Mouse (Mus musculus): Measurements from ENCODE around the gene Gusb.
"Not testable (repeated sequence)": the region's sequence is repeated elsewhere in the genome, so short reads cannot be mapped to it uniquely, and the experiment has no call there.

The Gusb gene

GRCm38 (mm10) chr5:130002301-130003146 lies at the start of gene Gusb:
TSS of gene Gusb (minus strand) at chr5:130003049.
- peak; percentile 80 to 83 for DNase-seq (ENCODE audit: low spot score in 2 of 2)

- DNase-seq (ENCODE audit: low spot score in 2 of 2) = no peak
Observed at GRCm38 (mm10) chr5:130052510-130052909, 49.7 kb upstream of the Gusb start.

- DNase-seq (ENCODE audit: low spot score in 2 of 2) = no peak
Observed at GRCm38 (mm10) chr5:130051073-130051860, 48.4 kb upstream of the Gusb start.

GRCm38 (mm10) chr5:130050416-130050815 lies 47.6 kb upstream of the Gusb start:
- DNase-seq (ENCODE audit: low spot score in 2 of 2) = no peak

DNA sequence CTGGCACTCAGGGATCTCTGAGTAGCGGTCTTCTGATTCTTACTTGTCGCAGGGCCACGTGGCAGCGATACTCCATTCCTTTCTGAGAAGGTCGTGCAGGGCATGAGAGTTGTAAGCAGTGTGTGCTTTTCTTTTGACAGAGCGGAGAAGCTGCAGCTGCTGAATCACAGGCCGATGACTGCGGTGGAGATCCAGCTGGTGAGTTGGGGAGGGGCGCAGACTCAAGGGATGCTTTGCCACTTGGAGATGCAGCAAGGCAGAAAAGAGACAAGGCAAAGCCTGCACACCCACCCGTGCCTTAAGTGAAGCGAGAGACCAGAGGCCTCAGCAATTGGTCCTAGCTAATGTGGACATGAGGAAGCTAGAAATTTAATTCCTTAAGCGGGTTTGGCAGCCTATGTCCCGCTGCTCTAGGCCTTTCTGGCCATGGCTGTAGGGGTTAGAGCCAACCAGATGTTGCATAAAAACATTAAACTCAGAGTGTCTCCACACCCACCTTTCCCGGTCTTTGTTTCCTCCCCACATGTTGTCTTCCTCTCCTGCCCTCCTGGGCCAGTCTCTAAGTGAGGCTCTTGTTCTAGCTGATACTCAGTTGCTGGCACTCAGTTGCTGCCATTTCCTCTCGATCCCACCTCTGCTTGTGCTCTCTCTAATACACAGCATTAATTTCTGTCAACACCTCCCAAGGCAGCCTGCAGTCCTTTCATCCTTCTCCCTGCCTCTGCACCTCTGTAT lies 46.1 kb upstream of the Gusb start:
- no peak for DNase-seq (ENCODE audit: low spot score in 2 of 2)

DNA sequence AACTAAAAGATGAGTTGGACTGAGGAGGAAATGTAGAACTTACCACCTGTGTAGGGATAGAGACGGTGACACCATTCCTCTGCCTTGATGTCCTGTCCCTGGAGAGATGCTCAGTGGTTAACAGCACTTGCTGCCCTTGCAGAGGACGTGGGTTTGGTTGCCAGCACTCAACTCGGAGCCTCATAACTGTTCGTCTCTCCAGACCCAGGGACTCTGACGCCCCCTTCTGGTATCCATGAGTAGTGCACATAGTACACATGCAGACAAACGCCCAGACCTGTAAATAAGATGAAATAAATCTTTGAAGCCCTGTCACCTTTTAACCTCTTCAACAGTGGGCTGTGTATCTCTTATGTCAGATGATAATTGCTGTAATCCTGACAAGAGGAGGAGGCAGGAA lies 44.2 kb upstream of the Gusb start:
- DNase-seq (ENCODE audit: low spot score in 2 of 2) = no peak

DNA sequence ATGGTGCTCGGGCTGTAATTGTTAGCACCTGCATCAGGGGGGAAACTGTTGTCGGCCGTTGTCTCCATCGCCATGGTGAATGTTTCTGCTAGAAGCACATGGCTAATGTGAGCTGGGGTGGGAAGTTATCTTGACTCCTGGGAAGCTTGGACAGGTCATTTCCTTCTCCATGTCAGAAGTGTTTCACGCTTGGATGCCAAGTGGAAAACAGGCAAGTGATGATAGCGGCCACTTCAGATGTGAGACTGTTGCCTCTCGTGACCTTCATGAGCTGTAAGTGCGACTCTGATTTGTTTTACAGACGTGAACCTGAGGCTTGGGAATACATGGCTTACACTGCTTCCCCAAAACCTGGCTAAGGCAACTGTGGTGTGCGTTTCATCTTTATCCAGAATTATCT lies 43.7 kb upstream of the Gusb start:
- no peak for DNase-seq (ENCODE audit: low spot score in 2 of 2)

DNA sequence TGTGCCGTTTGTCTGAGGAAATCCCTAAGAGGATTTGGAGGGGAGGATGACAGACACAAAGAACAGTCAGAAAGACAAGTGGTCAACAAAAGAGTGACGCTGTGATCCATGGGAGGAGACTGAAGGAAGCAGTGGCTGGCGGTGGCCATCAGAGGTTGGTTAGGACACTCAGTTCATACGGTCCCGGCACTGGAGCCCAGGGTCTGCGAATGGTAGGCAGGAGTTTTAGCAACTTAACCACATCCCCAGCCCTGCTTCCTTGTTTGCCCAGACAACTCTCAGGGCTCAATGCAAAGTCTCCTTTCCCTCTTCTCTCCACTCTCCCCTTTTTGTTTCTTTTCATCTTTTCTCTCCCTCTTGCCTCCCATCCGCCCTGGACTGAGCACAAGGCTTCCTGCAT lies 43.3 kb upstream of the Gusb start:
- DNase-seq (ENCODE audit: low spot score in 2 of 2) = no peak

DNA sequence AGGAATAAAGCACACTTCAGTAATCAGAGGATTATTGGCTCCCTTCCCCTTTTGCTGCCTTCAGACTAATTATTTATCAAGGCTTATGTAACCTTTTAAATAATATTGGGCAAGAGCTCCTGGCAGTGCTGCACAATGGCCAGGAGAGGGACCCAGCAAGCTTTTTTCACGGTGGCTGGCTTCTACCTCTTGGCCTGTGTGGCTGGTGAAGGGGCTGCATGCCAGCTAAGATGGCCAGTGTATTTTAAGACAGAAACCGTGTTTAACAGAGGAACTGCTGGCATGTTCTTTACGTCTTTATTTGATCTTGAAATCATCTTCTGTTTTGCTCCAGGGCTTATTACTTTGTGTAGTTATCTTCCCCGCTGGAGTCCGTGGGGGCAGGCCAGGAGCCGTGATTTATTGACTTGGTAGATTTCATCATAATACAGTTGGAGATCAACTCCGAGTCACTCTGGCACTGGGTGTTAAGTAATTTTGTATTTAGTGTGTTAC lies 41.4 kb upstream of the Gusb start:
- DNase-seq (ENCODE audit: low spot score in 2 of 2) = peak in 1 of 2 experiments; percentile 21

DNA sequence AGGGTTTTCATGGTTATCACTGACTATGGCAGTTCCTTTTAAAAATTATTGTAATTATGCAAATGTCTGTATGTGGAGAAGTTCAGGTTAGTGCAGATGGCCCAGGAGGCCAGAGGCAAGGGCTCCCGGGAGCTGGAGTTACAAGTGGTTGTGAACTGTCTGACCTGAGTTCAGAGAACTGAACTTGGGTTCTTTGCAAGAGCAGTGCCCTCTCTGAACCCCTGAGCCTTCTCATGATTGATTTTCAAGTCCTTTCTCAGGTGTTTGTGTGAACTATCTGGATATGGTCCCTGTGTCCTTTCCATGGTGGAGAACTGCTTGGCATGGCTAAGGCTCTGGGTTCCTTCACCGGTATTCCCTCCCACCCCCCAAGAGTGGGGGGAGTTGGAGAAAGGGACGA lies 40.9 kb upstream of the Gusb start:
- no peak for DNase-seq (ENCODE audit: low spot score in 2 of 2)

DNA sequence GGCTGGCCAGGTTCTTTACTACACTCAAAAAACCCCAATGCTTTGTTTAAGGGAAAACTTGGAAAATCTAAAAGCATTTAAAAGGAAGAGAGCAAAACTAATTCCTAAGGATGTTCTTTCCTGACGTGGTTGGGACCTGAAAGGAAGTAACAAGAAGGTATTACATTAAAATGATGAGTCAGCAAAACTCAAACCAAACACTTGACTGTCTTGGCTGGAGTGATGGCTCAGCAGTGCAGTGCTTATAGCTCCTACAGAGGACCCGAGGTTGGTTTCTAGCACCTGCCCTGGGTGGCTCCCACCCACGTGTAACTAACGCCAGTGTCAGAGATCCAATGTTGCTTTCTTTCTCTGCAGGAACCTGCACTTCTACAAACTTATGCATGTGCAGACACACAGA lies 38.4 kb upstream of the Gusb start:
- DNase-seq (ENCODE audit: low spot score in 2 of 2) = no peak

DNA sequence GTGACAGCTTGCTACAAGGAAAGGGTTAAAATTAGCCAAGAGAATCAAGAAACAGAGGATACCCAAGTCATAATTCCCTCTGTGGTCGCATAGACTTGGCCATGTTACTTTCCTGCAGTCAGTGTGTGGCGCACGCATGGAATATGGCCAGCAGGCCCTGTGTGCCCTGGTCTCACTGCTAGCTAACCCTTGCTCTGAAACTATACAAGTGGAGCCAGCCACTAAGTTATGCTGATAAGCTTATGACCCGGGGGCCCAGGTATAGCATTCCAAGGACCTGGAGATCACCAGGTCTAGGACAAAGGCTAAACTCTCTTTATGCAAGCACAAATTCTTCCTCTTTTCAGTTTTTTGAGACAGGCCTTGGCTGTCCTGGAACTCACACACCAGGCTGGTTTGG lies 37.9 kb upstream of the Gusb start:
- DNase-seq (ENCODE audit: low spot score in 2 of 2) = no peak

- peak; percentile 34 to 50 for DNase-seq (ENCODE audit: low spot score in 2 of 2)
Observed at GRCm38 (mm10) chr5:130037752-130038455, 35.1 kb upstream of the Gusb start.

DNA sequence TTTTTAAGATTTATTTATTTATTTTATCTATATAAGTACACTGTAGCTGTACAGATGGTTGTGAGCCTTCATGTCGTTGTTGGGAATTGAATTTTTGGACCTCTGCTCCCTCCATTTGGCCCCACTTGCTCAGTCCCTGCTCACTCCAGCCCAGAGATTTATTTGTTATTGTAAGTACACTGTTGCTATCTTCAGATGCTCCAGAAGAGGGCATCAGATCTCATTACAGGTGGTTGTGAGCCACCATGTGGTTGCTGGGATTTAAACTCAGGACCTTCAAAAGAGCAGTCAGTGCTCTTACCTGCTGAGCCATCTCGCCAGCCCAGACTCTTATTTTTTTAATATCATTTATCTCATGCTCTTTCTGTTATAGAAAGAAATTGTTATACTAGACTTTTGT lies 33.5 kb upstream of the Gusb start:
- DNase-seq (ENCODE audit: low spot score in 2 of 2) = not testable (repeated sequence)

DNA sequence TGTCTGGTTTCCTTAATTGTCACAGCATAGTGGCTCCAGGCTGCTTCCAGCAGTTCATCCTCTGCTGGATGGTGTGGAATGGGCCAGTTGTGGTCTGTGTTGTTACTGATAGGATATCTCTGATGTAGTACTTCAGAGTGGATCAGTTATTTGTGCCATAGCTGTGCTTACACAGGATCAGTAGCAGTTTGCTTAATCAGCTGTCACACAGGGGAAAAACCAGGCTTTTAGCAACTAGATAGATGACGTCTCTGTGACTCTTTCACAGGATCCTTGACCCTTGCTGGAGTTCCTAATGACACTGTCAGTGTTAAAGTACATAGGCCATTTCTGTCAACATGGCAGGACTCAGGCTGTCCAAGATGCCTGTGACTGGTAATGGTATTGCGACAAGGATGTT lies 31.0 kb upstream of the Gusb start:
- DNase-seq (ENCODE audit: low spot score in 2 of 2) = no peak

GRCm38 (mm10) chr5:130031410-130032390 lies 28.9 kb upstream of the Gusb start:
- no peak for DNase-seq (ENCODE audit: low spot score in 2 of 2)

GRCm38 (mm10) chr5:130029142-130029897 lies 26.5 kb upstream of the Gusb start, which contains the start of the genes Asl and Crcp:
TSS of gene Asl (minus strand) at chr5:130029247.
TSS of gene Crcp (plus strand) at chr5:130029290.
- DNase-seq (ENCODE audit: low spot score in 2 of 2) = peak; percentile 86 to 87

- DNase-seq (ENCODE audit: low spot score in 2 of 2) = no peak
Observed at GRCm38 (mm10) chr5:130027696-130028095, 24.8 kb upstream of the Gusb start.

DNA sequence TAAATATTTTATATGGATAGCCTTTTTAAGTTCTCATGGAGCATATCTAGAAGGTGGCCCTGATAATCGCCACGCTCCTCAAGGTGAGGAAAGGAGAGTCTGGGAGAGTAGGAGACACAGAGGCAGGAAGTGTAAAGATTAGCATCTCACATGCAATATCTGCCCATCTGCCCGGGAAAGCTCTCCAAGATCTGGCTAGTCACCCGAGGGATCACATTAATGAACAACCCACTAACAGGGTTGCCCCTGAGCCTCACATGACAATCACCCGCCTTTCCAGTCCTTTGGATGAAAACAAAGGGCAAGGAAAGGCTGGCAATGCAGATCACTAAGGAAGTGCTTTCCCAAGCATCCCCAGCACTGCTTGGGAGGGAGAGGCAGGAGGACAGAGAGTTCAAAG lies 24.3 kb upstream of the Gusb start:
- no peak for DNase-seq (ENCODE audit: low spot score in 2 of 2)

Measured in spleen, postnatal 36 days (tissue).